Mouse (Mus musculus) liver, embryonic 18 days (tissue): ENCODE data around the gene Ublcp1. TPM values are rescaled to one million over a fixed set of nuclear protein-coding genes. Genes with fewer than 3 reads are reported as not detected.

Experiments
- polyA plus RNA-seq: library from polyadenylated mRNA; depleted of rRNA; stranded (reverse); fragments of >200 nt; gene quantifications from 2 replicates; pipeline ENCODE4 v1.2.3, GENCODE M21; 2012; rRNA removed

Ublcp1 gene
- 27.6 and 30.4 TPM in 2 replicates for polyA plus RNA-seq

DNA sequence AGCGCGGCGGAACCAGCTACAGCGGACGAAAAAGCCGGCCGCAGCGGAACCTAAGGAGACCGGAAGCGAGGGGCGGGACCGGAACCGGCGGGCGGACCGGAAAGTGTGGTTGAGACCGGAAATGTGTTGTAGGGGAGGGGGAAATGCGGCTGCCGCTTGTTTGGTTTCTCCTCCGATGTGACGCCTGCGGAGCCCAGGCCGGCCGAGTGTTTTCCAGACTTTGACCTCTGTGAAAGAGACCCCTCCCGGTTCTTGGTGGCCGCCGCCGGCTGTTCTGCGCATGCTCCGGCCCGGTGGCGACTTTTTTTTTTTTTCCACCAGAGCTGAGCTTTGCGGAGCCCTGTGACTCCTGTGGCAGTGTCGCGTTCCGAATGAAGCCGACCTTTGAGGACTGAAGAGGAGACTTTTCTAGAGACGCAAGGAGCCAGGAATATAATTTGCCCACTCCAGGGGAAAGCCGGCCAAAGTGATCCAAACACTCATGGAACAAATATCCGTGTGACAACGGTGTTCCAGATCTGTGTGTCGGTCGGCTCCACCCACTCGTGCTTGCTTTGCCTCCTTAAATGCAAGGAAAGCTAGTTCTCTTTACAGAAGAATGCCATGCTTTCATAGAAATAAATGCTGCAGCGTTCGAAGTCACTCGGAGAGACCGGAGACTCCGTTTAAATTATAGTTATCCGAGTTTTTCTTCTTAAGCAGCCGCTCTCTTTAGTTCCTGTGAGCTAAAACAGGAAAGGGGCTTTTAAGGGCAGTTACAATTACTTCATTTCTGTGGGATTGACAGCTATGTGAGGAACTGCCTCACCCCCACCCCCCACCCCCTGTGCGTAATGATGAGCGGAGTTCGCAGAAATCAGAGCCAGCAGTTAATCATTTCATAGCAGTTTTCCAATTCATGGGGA is at the start of gene Ublcp1:
TSS of gene Ublcp1 (minus strand) at position 67 of the 905 bp plus-strand sequence.

DNA sequence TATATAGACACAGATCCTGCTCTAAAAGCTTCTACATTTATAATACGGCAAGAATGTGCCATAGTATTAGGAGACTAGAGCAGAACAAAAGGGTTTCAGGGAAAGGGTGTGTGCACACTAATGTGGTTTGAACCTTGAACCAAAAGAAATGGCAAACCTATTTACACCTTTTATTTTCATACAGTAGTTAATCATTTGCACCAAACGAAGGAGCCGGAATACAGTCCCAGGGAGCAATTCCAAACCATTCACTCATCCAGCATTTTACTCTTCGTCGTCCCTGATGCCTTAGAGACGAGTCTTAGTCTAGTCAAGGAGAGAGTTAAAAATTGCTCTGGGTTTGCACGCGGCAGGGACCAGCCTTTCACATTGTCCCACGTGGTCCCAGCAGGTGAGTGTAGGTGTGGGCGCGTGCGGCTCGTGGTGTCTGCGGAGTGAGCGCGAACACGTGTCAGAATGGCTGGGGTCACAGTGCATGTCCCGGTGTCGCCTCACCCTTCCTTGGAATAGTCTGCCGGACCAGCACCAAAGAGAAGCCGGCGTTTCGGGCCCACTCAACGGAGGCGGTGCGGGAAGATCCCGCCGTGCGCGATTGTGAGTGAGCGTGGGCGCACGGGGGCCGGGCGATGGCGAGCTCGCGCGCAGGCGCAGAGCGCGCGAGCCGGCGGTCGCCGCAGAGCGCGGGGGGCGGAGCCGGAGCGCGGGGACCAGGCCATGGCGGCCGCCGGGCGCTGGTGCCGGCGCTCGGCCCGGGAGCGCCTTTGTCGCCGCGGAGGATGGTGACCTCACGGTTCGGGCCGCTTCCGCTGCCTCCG is 48.2 kb upstream of the Ublcp1 start, which contains the start of gene Rnf145:
TSS of gene Rnf145 (plus strand) at position 684 of the 815 bp plus-strand sequence.

Other genes with a start within 250 kb of the Ublcp1 start
- gene Il12b, start 70.4 kb downstream of the Ublcp1 start, polyA plus RNA-seq: 0.01 TPM in 1 of 2 replicates, not detected in the other
- 35.8 and 41.6 TPM in 2 replicates for gene Rnf145, start 48.5 kb upstream of the Ublcp1 start, polyA plus RNA-seq
- gene Ebf1, start 146.8 kb upstream of the Ublcp1 start, polyA plus RNA-seq: 2.3 and 2.5 TPM in 2 replicates